ENCODE assay signal across 19 mouse cellular contexts in genomic region chr10:38516636-38517035, GRCm38 (mm10).
"Had no signal": no experiment of that assay in that cellular context is flagged by ENCODE, and none has a peak within 500 bp of the region (broad histone marks: within the 10 kb centered on the region; RNA-seq: fewer than 3 reads in every experiment).

No protein-coding gene starts in this region.

- DNase-seq: kidney, postnatal 25 days; layer of hippocampus, adult 9-11 months; liver, embryonic 13.5 days; lung, adult 2 months; retina, postnatal 1 day; right cerebral cortex, postnatal 25 days; thymus, adult 18-20 months; thymus, postnatal 36 days had no signal

- H3K9me3 ChIP-seq: limb, embryonic 10.5 days; limb, embryonic 13.5 days; liver, embryonic 13.5 days; megakaryocyte, embryonic 14.5 days; midbrain, embryonic 10.5 days; midbrain, embryonic 13.5 days; neural tube, embryonic 13.5 days had no signal

- H3K4me1 ChIP-seq: limb, embryonic 10.5 days; limb, embryonic 13.5 days; liver, embryonic 13.5 days; megakaryocyte, embryonic 14.5 days; midbrain, embryonic 10.5 days; midbrain, embryonic 13.5 days; neural tube, embryonic 13.5 days had no signal

- H3K36me3 ChIP-seq: limb, embryonic 10.5 days; limb, embryonic 13.5 days; liver, embryonic 13.5 days; midbrain, embryonic 10.5 days; midbrain, embryonic 13.5 days; neural tube, embryonic 13.5 days had no signal

- H3K27ac ChIP-seq: kidney, postnatal 0 days; layer of hippocampus, adult 2 months; limb, embryonic 10.5 days; limb, embryonic 13.5 days; liver, embryonic 13.5 days; midbrain, embryonic 10.5 days; midbrain, embryonic 13.5 days; neural tube, embryonic 13.5 days had no signal

- H3K4me3 ChIP-seq: layer of hippocampus, adult 2 months; limb, embryonic 10.5 days; limb, embryonic 13.5 days; liver, embryonic 13.5 days; megakaryocyte, embryonic 14.5 days; midbrain, embryonic 10.5 days; midbrain, embryonic 13.5 days; myocyte; neural tube, embryonic 13.5 days had no signal

- H3K27me3 ChIP-seq: limb, embryonic 13.5 days; liver, embryonic 13.5 days; megakaryocyte, embryonic 14.5 days; midbrain, embryonic 13.5 days; neural tube, embryonic 13.5 days had no signal

- H3K4me2 ChIP-seq: limb, embryonic 13.5 days; liver, embryonic 13.5 days; midbrain, embryonic 13.5 days; neural tube, embryonic 13.5 days had no signal

- H3K9ac ChIP-seq: limb, embryonic 13.5 days; liver, embryonic 13.5 days; midbrain, embryonic 13.5 days; neural tube, embryonic 13.5 days had no signal

- ATAC-seq: lung, postnatal 0 days; midbrain, embryonic 13.5 days; midbrain, embryonic 16.5 days had no signal
